Mouse (Mus musculus): ENCODE measurements around the gene Atp5b. TPM values are rescaled to one million over a fixed set of nuclear protein-coding genes. Genes with fewer than 3 reads are reported as not detected.
A peak's percentile ranks its signal among the peaks of the same experiment; 100 is the strongest.
"Not testable (repeated sequence)": the region's sequence is repeated elsewhere in the genome, so short reads cannot be mapped to it uniquely, and the experiment has no call there.

Gene Atp5b
- polyA plus RNA-seq, 1 experiment from 2014 or later, result 2,183 TPM

- TF ChIP-seq CTCF (IDR thresholded peaks at IDR 0.05; ENCODE audit: low read depth), result no peak
- Histone ChIP-seq H3K4me3 (ENCODE audit: low read depth, low read length) (no peak overlapping the region), H3K9ac (no peak overlapping the region; the same call in 1 of the 2 replicates), H3K4me1 (ENCODE audit: insufficient read depth) (peaks cover 8% of the 10 kb centered on the region), H3K4me2 (no peak overlapping the region), H3K9me3 (ENCODE audit: low read depth, low read length) (no peaks in the 10 kb centered on the region), H3K27me3 (ENCODE audit: insufficient read depth, low read length) (no peaks in the 10 kb centered on the region), H3K27ac (ENCODE audit: low read depth) (no peak overlapping the region), H3K36me3 (ENCODE audit: insufficient read depth) (peaks cover 96% of the 10 kb centered on the region)
- DNase-seq (no peak), ATAC-seq (ENCODE audit: insufficient read depth) (no peak)
- WGBS, result 76% methylated on average over 3 of the region's 3 CpGs
Observed at GRCm38 (mm10) chr10:128042466-128042865, 40.6 kb upstream of the Atp5b start.

DNA sequence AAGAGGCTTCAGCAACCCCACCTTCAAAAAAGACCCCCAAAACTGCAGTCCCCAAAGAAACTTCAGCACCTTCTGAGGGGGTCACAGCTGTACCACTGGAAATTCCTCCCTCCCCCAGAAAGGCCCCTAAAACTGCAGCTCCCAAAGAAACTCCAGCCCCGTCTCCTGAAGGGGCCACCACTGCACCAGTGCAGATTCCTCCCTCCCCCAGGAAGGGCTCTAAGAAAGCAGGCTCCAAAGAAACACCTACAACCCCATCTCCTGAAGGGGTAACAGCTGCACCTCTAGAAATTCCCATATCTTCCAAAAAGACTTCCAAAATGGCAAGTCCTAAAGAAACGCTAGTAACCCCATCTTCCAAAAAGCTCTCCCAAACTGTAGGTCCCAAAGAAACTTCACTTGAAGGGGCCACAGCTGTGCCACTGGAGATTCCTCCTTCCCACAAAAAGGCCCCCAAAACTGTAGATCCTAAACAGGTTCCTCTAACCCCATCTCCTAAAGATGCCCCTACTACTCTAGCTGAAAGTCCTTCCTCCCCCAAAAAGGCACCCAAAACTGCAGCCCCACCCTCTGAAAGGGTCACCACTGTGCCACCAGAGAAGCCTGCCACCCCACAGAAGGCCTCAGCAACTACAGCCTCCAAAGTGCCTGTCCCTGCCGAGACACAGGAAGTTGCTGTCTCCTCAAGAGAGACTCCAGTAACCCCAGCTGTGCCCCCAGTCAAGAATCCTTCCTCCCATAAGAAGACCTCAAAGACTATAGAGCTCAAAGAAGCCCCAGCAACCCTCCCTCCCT, 39.8 kb upstream of the Atp5b start:
- ATAC-seq (ENCODE audit: insufficient read depth) (no peak), DNase-seq (no peak)
- peaks cover 2% of the 10 kb centered on the region for H3K4me1 ChIP-seq (ENCODE audit: insufficient read depth)
- no peak overlapping the region for H3K4me3 ChIP-seq (ENCODE audit: low read depth, low read length)
- peaks cover 99% of the 10 kb centered on the region for H3K36me3 ChIP-seq (ENCODE audit: insufficient read depth)
- no peaks in the 10 kb centered on the region for H3K27me3 ChIP-seq (ENCODE audit: insufficient read depth, low read length)
- peak overlapping the region; percentile 13; the same call in 1 of the 2 replicates for H3K9ac ChIP-seq
- H3K4me2 ChIP-seq, result no peak overlapping the region
- no peak for TF ChIP-seq CTCF (IDR thresholded peaks at IDR 0.05; ENCODE audit: low read depth)
- WGBS, result 64% methylated on average over 3 of the region's 3 CpGs
- no peaks in the 10 kb centered on the region for H3K9me3 ChIP-seq (ENCODE audit: low read depth, low read length)
- peak overlapping the region; percentile 12; the same call in 1 of the 2 replicates for H3K27ac ChIP-seq (ENCODE audit: low read depth)

DNA sequence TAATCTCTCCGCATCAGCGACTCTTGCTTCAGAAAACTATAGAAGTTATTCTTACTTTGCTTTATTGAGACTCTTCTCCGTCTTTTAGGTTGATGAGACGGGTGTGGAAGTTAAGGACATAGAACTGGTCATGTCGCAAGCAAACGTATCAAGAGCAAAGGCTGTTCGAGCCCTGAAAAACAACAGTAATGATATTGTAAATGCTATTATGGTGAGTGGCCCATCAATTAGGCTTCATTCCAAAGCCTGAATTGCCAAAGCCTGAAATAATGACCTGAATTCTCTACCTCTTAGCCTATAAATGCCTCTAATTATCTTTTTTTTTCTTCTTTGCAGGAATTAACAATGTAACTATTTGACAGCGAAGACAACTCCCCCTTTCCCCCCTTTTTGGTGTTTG, 34.9 kb upstream of the Atp5b start:
- H3K4me1 ChIP-seq (ENCODE audit: insufficient read depth), result no peaks in the 10 kb centered on the region
- no peak overlapping the region for H3K4me2 ChIP-seq
- no peak overlapping the region for H3K27ac ChIP-seq (ENCODE audit: low read depth)
- TF ChIP-seq CTCF (IDR thresholded peaks at IDR 0.05; ENCODE audit: low read depth), result no peak
- ATAC-seq (ENCODE audit: insufficient read depth) (no peak), DNase-seq (no peak)
- WGBS, result 94% methylated on average over 8 of the region's 8 CpGs
- peaks cover 82% of the 10 kb centered on the region for H3K36me3 ChIP-seq (ENCODE audit: insufficient read depth)
- no peaks in the 10 kb centered on the region for H3K27me3 ChIP-seq (ENCODE audit: insufficient read depth, low read length)
- no peak overlapping the region for H3K9ac ChIP-seq
- no peak overlapping the region for H3K4me3 ChIP-seq (ENCODE audit: low read depth, low read length)
- H3K9me3 ChIP-seq (ENCODE audit: low read depth, low read length), result no peaks in the 10 kb centered on the region

DNA sequence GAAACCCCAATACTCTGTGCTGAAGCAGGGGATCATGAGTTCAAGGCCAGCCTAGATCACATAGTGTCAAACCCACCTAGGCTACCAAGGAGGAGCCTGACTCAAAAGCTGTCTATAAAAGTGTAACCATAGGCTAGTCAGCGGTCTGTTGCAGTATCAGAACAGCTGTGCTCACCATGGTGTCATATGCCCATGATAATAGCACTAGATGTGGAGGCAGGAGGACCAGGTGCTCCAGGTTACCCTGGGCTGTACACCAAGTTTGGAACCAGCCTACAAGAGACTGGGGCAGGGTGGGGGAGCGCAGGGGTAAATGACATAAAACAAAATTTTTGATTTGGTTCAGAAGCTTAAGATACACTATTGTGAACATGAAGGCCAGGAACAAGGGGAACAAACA, 33.3 kb upstream of the Atp5b start:
- TF ChIP-seq CTCF (IDR thresholded peaks at IDR 0.05; ENCODE audit: low read depth), result no peak
- 100% methylated on average over 2 of the region's 2 CpGs for WGBS
- H3K4me2 ChIP-seq, result no peak overlapping the region

DNA sequence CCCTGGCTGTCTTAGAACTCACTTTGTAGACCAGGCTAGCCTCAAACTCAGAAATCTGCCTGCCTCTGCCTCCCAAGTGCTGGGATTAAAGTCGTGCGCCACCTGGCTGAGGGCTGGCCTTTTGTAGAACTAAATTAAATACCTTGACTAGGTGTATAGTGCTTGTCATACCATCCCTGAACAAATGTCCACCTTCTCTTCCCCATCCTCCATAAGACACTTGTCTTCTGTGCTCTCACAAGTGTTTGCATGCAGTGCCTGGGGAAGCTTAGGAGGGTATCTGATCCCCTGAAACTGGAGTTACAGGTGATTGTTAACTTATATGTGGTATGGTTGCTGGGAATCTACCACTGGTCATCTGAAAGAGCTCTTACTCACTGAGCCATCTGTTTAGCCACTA, 32.7 kb upstream of the Atp5b start:
- H3K4me1 ChIP-seq (ENCODE audit: insufficient read depth), result no peaks in the 10 kb centered on the region
- H3K36me3 ChIP-seq (ENCODE audit: insufficient read depth), result peaks cover 60% of the 10 kb centered on the region
- 0 out of 2 replicates have a peak, but pooled peaks have one; percentile 6 for ATAC-seq (ENCODE audit: insufficient read depth)
- TF ChIP-seq CTCF (IDR thresholded peaks at IDR 0.05; ENCODE audit: low read depth), result no peak
- WGBS, result 88% methylated on average over 2 of the region's 2 CpGs
- no peak overlapping the region for H3K27ac ChIP-seq (ENCODE audit: low read depth)
- H3K27me3 ChIP-seq (ENCODE audit: insufficient read depth, low read length), result no peaks in the 10 kb centered on the region
- no peak overlapping the region for H3K4me3 ChIP-seq (ENCODE audit: low read depth, low read length)
- DNase-seq, result no peak
- no peaks in the 10 kb centered on the region for H3K9me3 ChIP-seq (ENCODE audit: low read depth, low read length)
- no peak overlapping the region for H3K4me2 ChIP-seq
- H3K9ac ChIP-seq, result no peak overlapping the region

More for the DNA sequence above, 33.3 kb upstream of the Atp5b start:
- ATAC-seq (ENCODE audit: insufficient read depth), result no peak
- H3K9me3 ChIP-seq (ENCODE audit: low read depth, low read length), result no peaks in the 10 kb centered on the region
- no peaks in the 10 kb centered on the region for H3K27me3 ChIP-seq (ENCODE audit: insufficient read depth, low read length)
- H3K36me3 ChIP-seq (ENCODE audit: insufficient read depth), result peaks cover 66% of the 10 kb centered on the region
- H3K9ac ChIP-seq, result no peak overlapping the region
- DNase-seq, result no peak
- H3K27ac ChIP-seq (ENCODE audit: low read depth), result no peak overlapping the region
- H3K4me1 ChIP-seq (ENCODE audit: insufficient read depth), result no peaks in the 10 kb centered on the region
- H3K4me3 ChIP-seq (ENCODE audit: low read depth, low read length), result no peak overlapping the region

- no peak overlapping the region for H3K4me2 ChIP-seq
- H3K9ac ChIP-seq, result no peak overlapping the region
- no peak overlapping the region for H3K4me3 ChIP-seq (ENCODE audit: low read depth, low read length)
- peaks cover 48% of the 10 kb centered on the region for H3K36me3 ChIP-seq (ENCODE audit: insufficient read depth)
- DNase-seq (no peak), ATAC-seq (ENCODE audit: insufficient read depth) (no peak)
- no peaks in the 10 kb centered on the region for H3K9me3 ChIP-seq (ENCODE audit: low read depth, low read length)
- TF ChIP-seq CTCF (IDR thresholded peaks at IDR 0.05; ENCODE audit: low read depth), result no peak
- no peak overlapping the region for H3K27ac ChIP-seq (ENCODE audit: low read depth)
- H3K4me1 ChIP-seq (ENCODE audit: insufficient read depth), result no peaks in the 10 kb centered on the region
- 94% methylated on average over 5 of the region's 5 CpGs for WGBS
- H3K27me3 ChIP-seq (ENCODE audit: insufficient read depth, low read length), result no peaks in the 10 kb centered on the region
Observed at GRCm38 (mm10) chr10:128051589-128051988, 31.5 kb upstream of the Atp5b start.

DNA sequence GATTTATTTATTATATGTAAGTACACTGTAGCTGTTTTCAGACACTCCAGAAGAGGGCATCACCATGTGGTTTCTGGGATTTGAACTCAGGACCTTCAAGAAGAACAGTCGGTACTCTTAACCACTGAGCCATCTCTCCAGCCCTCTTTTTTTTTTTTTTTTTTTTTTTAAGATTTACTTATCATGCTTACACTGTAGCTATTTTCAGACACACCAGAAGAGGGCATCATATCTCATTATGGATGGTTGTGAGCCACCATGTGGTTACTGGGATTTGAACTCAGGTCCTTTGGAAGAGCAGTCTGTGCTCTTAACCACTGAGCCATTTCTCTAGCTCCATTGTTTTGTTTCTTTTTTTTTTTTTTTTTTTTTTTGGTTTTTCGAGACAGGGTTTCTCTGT, 30.9 kb upstream of the Atp5b start:
- H3K27ac ChIP-seq (ENCODE audit: low read depth); H3K27me3 ChIP-seq (ENCODE audit: insufficient read depth, low read length); ATAC-seq (ENCODE audit: insufficient read depth); H3K4me2 ChIP-seq; DNase-seq; H3K4me3 ChIP-seq (ENCODE audit: low read depth, low read length); H3K9me3 ChIP-seq (ENCODE audit: low read depth, low read length); H3K4me1 ChIP-seq (ENCODE audit: insufficient read depth); H3K9ac ChIP-seq: not testable (repeated sequence)
- 100% methylated on average over 1 of the region's 2 CpGs for WGBS
- H3K36me3 ChIP-seq (ENCODE audit: insufficient read depth), result peaks cover 44% of the 10 kb centered on the region
